Mouse (Mus musculus): ENCODE measurements around the gene Chst2. TPM values are rescaled to one million over a fixed set of nuclear protein-coding genes. Genes with fewer than 3 reads are reported as not detected.

The Chst2 gene
- polyA plus RNA-seq, 1 experiment from 2014 or later: 5.3 TPM

DNA sequence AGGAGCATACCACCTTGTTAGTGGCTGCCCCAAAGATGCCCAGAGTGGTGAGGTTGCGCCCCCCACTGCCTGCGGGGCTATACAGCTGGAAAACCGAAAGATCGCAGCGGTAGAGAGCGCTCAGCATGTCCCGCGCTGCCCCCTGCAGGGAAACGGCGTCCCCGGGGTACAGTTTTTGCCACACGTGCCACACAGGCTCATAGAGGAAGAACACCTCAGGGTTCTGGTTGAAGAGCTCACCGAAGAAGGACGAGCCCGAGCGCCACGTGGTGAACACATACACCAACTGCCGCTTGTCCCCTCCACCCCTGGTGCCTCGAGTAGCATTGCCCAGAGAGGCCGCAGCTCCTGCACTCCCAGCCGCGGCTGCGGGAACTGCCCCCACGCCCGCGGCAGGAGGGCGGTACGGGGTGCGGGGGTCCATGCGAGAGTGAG lies 994 bp downstream of the Chst2 start:
- H3K9me3 ChIP-seq: no peaks in the 10 kb centered on the region
- H3K27ac ChIP-seq: peak overlapping the region; percentile 84; the same call in 1 of the 2 replicates

DNA sequence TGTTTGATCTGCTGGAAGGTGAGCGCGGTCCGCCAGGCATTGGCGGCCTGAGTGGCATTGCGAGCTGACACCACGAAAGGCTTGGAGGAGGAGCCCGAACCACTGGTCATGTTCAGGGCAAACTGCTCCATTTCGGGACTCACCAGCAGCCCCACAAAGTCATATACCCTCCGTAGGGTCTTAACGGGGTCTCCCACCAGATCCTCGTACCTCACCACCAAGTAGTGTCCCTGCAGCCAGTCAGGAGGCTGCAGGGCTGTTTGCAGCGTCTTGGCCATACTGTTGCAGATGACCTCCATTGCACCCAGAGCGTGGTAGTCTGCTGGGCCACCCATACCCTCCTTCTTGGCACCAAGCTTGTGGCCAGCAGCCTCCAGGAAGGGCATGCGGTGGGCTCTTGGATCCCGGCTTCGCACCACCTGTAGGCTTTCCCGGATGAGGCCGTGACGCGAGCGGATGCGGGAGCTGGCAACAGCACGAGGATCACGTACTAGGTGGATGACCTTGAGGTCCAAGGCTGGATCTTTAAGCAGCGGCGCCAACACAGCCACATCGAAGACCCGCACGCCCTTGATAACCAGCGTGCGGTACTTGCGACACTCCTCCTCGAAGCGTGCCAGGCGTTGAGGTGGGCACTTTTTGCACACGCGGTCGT lies 1.6 kb downstream of the Chst2 start:
- Histone ChIP-seq H3K4me1 (replicated peaks) (peaks cover 20% of the 10 kb centered on the region), H3K27me3 (replicated peaks) (peaks cover 30% of the 10 kb centered on the region), H3K36me3 (no peaks in the 10 kb centered on the region), H3K9ac (peak overlapping the region; percentile 74; the same call in 1 of the 2 replicates), H3K27ac (no peak overlapping the region), H3K9me3 (no peaks in the 10 kb centered on the region), H3K4me3 (replicated peaks) (peak overlapping the region; percentile 69), H3K4me2 (replicated peaks) (peak overlapping the region; percentile 99)
- WGBS: 68% methylated on average over 38 of the region's 38 CpGs
- no peak for ATAC-seq

More for the DNA sequence above, 994 bp downstream of the Chst2 start:
- Histone ChIP-seq H3K4me3 (replicated peaks) (peak overlapping the region; percentile 69), H3K36me3 (no peaks in the 10 kb centered on the region), H3K27me3 (replicated peaks) (peaks cover 30% of the 10 kb centered on the region), H3K4me2 (replicated peaks) (peak overlapping the region; percentile 99), H3K9ac (peak overlapping the region; percentile 74), H3K4me1 (replicated peaks) (peaks cover 20% of the 10 kb centered on the region)
- peak; percentile 26 for ATAC-seq
- 1% methylated on average over 30 of the region's 30 CpGs for WGBS

DNA sequence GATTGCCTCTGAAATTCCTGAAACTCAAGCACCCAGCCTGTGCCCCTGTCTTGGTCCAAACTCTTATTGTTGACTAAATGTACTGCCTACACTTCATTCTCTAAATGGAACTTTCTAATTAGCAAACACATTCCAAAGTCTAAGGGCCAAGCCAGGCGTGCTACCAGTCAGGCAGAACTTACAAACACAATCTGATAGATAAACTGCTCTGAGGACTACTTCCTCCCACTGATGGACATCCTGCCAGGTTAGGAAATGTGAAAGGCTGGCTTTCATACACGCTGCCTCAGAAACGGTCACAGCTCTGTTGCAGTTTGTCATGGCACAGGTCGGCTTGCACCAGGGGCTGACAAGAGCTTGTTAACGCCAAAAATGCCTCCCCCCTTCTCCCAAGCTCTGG lies 4.8 kb downstream of the Chst2 start:
- Histone ChIP-seq H3K9ac (no peak overlapping the region), H3K36me3 (no peaks in the 10 kb centered on the region), H3K4me1 (replicated peaks) (peaks cover 12% of the 10 kb centered on the region), H3K27ac (no peak overlapping the region), H3K27me3 (replicated peaks) (peaks cover 19% of the 10 kb centered on the region), H3K4me3 (replicated peaks) (no peak overlapping the region), H3K9me3 (no peaks in the 10 kb centered on the region), H3K4me2 (replicated peaks) (no peak overlapping the region)
- 32% methylated on average over 5 of the region's 5 CpGs for WGBS
- no peak for ATAC-seq

DNA sequence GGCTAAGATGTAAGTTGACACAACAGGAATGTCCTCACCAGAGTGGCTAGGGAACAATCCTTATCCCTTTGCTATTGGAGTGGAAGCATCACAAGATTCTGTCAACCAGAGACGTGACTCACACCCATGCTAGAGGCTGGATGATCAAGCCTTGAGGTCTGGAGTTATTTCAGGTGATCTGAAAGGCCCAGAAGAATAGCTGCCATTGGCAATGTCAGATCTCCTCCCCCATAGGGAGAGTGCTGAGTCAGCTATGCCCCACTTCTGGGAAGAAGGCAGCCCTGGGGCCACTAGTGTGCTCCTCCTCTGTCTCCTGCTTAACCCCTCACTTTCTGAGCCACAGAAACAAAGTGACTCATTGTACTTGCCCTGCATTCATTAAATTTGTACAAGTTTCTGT lies 14.5 kb downstream of the Chst2 start:
- Histone ChIP-seq H3K36me3 (no peaks in the 10 kb centered on the region), H3K4me2 (replicated peaks) (no peak overlapping the region), H3K4me3 (replicated peaks) (no peak overlapping the region), H3K9me3 (no peaks in the 10 kb centered on the region), H3K9ac (no peak overlapping the region), H3K27me3 (replicated peaks) (no peaks in the 10 kb centered on the region), H3K27ac (no peak overlapping the region), H3K4me1 (replicated peaks) (no peaks in the 10 kb centered on the region)
- ATAC-seq: no peak
- 59% methylated on average over 1 of the region's 1 CpGs for WGBS

DNA sequence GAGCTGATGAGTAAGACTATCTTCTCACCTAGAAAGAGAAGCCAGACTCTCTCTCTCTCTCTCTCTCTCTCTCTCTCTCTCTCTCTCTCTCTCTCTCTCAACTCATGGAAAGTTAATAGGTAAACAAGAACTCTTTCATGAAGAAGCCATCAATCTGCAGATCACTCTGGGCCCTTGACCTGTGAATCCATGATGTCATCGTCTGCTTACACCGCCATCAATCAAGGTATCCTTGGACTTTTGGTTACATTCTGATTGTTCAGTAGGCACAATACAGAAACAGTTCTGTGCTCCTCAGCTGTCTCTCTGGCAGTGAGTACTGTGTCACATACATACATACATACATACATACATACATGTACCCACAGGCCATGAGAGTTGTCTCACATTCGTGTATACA lies 16.6 kb downstream of the Chst2 start:
- H3K27ac ChIP-seq: no peak overlapping the region
- H3K4me2 ChIP-seq (replicated peaks): no peak overlapping the region
- H3K27me3 ChIP-seq (replicated peaks): no peaks in the 10 kb centered on the region
- H3K9me3 ChIP-seq: no peaks in the 10 kb centered on the region
- H3K4me1 ChIP-seq (replicated peaks): no peaks in the 10 kb centered on the region
- no peak overlapping the region for H3K4me3 ChIP-seq (replicated peaks)
- ATAC-seq: no peak
- 79% methylated on average over 3 of the region's 3 CpGs for WGBS
- no peak overlapping the region for H3K9ac ChIP-seq
- H3K36me3 ChIP-seq: no peaks in the 10 kb centered on the region

DNA sequence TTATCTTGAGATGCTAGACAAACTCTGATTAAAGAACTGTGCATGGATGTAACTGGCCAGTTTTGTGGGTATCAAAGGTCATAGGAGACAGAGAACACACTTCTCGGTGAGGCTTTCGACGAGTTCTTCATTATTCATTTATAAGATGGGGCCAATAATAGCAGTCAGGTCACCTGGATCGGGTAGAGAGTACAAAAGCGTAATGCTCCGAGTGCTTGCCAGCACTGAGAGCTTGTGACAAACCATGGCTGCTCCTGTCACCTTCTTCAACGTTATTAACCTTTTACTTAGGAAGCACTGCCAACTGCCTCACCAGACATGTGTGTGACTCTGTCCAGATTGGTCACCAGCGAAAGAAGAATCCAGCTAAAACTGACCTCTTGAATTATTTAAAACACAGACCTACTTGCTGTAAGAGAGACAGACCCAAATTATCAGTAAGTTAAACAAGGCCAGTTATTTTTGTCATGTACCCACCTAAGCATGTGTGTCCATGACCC lies 18.6 kb downstream of the Chst2 start:
- H3K9me3 ChIP-seq: no peaks in the 10 kb centered on the region
- no peaks in the 10 kb centered on the region for H3K27me3 ChIP-seq (replicated peaks)
- H3K9ac ChIP-seq: no peak overlapping the region
- H3K4me3 ChIP-seq (replicated peaks): no peak overlapping the region
- no peaks in the 10 kb centered on the region for H3K4me1 ChIP-seq (replicated peaks)
- no peaks in the 10 kb centered on the region for H3K36me3 ChIP-seq
- ATAC-seq: no peak
- no peak overlapping the region for H3K4me2 ChIP-seq (replicated peaks)
- H3K27ac ChIP-seq: no peak overlapping the region
- WGBS: 82% methylated on average over 8 of the region's 8 CpGs

DNA sequence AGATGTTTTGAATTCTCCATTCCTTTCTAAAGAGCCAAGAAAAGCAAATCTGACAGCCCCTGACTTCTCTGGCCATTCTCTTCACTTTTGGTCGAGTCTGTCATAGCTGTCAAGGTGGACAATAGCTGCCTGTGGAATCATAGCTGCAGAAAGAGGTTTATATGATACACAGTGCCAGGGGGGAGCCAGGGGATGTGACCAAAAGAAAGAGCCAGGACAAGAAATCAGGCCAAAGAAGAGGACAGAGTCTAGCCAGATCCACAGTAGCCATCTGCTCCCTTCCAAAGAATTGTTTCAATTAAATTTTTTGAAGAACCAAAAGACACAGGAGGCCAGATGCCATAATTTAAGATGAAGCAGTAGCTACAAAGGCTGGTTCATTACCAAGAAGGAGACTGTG lies 30.6 kb downstream of the Chst2 start:
- H3K9me3 ChIP-seq: no peaks in the 10 kb centered on the region
- no peaks in the 10 kb centered on the region for H3K36me3 ChIP-seq
- H3K4me3 ChIP-seq (replicated peaks): no peak overlapping the region
- no peaks in the 10 kb centered on the region for H3K4me1 ChIP-seq (replicated peaks)
- no peak overlapping the region for H3K9ac ChIP-seq
- no peak overlapping the region for H3K27ac ChIP-seq
- no peaks in the 10 kb centered on the region for H3K27me3 ChIP-seq (replicated peaks)
- no peak overlapping the region for H3K4me2 ChIP-seq (replicated peaks)
- 55% methylated on average over 1 of the region's 1 CpGs for WGBS
- ATAC-seq: no peak

DNA sequence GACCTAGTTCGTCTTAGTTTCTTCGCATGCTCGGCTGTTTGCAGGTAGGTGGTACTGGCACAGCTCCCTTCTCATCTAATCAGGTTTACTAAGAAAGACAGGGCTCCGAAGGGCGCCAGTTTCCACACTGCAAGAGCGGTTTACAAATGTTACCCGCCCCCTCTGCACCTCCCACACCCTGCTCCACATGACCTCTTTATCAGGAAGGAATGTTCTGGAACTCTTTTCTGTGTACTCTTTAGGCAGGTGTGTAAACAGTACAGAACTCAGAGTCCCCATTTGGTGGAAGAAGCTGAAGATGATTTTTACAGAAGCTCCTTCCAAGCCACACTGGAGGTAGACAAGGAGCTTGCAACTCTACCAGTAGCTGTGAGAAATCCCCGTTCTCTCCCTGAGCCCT lies 31.2 kb downstream of the Chst2 start:
- Histone ChIP-seq H3K9me3 (no peaks in the 10 kb centered on the region), H3K9ac (no peak overlapping the region), H3K4me1 (replicated peaks) (no peaks in the 10 kb centered on the region), H3K27ac (no peak overlapping the region), H3K4me2 (replicated peaks) (no peak overlapping the region), H3K4me3 (replicated peaks) (no peak overlapping the region), H3K27me3 (replicated peaks) (no peaks in the 10 kb centered on the region), H3K36me3 (no peaks in the 10 kb centered on the region)
- WGBS: 67% methylated on average over 8 of the region's 8 CpGs
- ATAC-seq: peak; percentile 88

DNA sequence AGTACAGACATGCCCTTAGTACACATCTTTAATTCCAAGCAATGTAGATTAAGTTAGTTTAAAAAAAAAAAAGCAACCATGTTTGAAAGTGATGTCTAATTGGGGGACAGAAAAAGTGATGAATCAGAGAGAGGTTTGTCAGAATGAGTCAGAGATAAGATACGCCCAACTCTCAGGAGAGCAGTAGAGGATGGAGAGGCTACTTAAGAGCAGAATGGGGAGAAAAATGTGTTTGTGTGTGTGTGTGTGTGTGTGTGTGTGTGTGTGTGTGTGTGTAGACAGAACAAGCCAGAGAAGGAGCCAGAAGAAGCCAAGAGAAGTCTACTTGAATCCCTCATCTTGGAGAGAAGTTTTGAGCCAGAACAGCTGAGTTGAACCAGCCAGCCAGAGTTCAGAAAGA lies 32.8 kb downstream of the Chst2 start:
- Histone ChIP-seq H3K27me3 (replicated peaks) (no peaks in the 10 kb centered on the region), H3K4me1 (replicated peaks) (no peaks in the 10 kb centered on the region), H3K4me3 (replicated peaks) (no peak overlapping the region), H3K27ac (no peak overlapping the region), H3K9ac (no peak overlapping the region), H3K4me2 (replicated peaks) (no peak overlapping the region), H3K36me3 (no peaks in the 10 kb centered on the region), H3K9me3 (no peaks in the 10 kb centered on the region)
- ATAC-seq: no peak
- 86% methylated on average over 1 of the region's 1 CpGs for WGBS

DNA sequence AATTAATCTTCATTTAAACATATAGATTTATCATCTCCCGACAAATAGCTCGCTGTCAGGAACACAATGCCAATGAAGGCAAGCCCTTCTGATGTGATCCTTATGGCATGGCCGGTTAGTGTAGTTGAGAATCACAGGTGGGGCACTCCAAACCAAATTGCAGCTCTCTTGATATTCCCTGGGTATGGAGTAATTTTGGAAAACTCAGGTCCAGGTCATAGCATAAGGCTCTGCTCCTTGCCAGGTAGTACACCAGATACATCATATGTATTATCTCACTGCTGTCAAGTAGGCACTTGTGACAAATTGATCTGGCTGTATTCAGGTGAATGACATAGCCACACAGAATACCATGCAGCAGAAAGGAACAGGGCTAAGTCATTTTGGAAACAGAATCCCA lies 40.6 kb downstream of the Chst2 start:
- 83% methylated on average over 3 of the region's 3 CpGs for WGBS
- no peak for ATAC-seq
- Histone ChIP-seq H3K9me3 (no peaks in the 10 kb centered on the region), H3K27ac (no peak overlapping the region), H3K27me3 (replicated peaks) (no peaks in the 10 kb centered on the region), H3K4me1 (replicated peaks) (no peaks in the 10 kb centered on the region), H3K4me2 (replicated peaks) (no peak overlapping the region), H3K9ac (no peak overlapping the region), H3K4me3 (replicated peaks) (no peak overlapping the region), H3K36me3 (no peaks in the 10 kb centered on the region)

DNA sequence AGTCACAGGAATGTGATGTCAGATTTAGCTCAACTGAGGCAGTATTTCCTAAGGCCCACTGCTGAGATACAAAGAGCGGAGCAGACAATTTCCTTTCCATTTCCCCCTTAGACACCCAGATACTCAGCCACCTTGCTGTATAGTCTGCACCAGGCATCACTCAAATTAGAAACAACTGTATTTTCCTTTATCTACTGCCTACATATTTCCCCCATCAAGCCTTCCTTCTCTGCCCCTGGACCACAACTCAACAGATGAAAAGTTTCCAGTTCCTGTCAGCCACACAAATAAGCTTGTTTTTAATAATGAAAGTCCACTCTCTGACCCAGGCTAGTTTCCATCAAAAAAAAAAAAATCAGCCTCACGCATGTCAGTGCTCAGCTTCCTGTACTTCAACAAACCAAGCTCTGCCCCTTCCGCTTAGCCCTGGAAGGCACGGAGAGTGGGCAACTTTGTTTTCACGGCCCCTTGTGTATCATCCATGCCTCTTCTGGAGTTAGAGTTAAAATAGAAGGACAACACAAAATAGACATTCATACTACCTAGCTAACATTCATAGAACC lies 52.6 kb downstream of the Chst2 start:
- H3K27ac ChIP-seq: no peak overlapping the region
- H3K36me3 ChIP-seq: no peaks in the 10 kb centered on the region
- no peaks in the 10 kb centered on the region for H3K4me1 ChIP-seq (replicated peaks)
- H3K27me3 ChIP-seq (replicated peaks): no peaks in the 10 kb centered on the region
- no peak for ATAC-seq
- H3K4me3 ChIP-seq (replicated peaks): no peak overlapping the region
- 77% methylated on average over 5 of the region's 5 CpGs for WGBS
- no peak overlapping the region for H3K9ac ChIP-seq
- no peaks in the 10 kb centered on the region for H3K9me3 ChIP-seq
- no peak overlapping the region for H3K4me2 ChIP-seq (replicated peaks)

DNA sequence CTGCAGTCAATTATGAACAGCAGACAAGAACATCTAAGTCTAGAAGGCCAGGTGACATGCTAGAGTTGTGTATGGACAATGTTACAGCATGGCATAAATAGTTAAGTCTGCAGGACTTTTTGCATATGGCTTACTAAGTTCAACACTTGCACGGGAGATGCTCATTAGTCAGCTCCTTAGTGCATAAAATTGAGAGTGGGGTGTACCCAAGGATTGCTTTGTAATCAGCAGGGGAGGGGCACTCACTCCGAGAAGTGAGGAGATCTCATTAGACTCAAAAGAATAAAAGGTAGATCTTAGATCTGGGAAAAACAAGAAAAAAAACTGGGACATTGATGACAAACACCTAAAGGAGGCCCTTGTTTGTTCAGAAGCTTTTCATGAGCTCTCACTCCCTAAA lies 54.6 kb downstream of the Chst2 start:
- H3K4me3 ChIP-seq (replicated peaks): no peak overlapping the region
- no peak overlapping the region for H3K4me2 ChIP-seq (replicated peaks)
- no peak overlapping the region for H3K27ac ChIP-seq
- 77% methylated on average over 2 of the region's 2 CpGs for WGBS
- no peaks in the 10 kb centered on the region for H3K27me3 ChIP-seq (replicated peaks)
- no peaks in the 10 kb centered on the region for H3K9me3 ChIP-seq
- H3K36me3 ChIP-seq: no peaks in the 10 kb centered on the region
- no peak for ATAC-seq
- H3K4me1 ChIP-seq (replicated peaks): no peaks in the 10 kb centered on the region
- no peak overlapping the region for H3K9ac ChIP-seq

DNA sequence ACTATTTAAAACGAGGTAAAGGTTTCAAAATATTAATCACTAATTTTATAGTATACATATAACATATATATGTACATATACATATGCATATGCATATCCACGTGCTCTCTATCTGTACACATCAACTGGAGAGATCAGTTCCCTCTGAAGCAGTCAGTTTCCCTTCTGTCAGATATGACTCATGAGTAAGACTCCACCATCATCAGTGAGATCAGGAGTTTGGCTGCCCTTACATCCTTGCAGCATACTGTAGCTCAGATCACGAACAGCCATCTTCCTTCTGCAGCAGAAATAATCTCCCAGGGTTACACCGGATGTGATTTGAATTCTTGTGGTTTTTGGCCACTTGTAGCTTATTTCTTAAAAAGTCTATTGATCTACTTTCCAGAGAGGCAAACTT lies 56.0 kb downstream of the Chst2 start:
- H3K9ac ChIP-seq: no peak overlapping the region
- H3K4me3 ChIP-seq (replicated peaks): no peak overlapping the region
- no peaks in the 10 kb centered on the region for H3K27me3 ChIP-seq (replicated peaks)
- no peaks in the 10 kb centered on the region for H3K36me3 ChIP-seq
- H3K27ac ChIP-seq: no peak overlapping the region
- no peaks in the 10 kb centered on the region for H3K9me3 ChIP-seq
- no peak overlapping the region for H3K4me2 ChIP-seq (replicated peaks)
- 75% methylated on average over 4 of the region's 4 CpGs for WGBS
- ATAC-seq: no peak
- H3K4me1 ChIP-seq (replicated peaks): no peaks in the 10 kb centered on the region

Measured in intestine, embryonic 15.5 days (tissue).